Mouse (Mus musculus): Measurements from ENCODE around the gene Slc43a1. TPM values are rescaled to one million over a fixed set of nuclear protein-coding genes. Genes with fewer than 3 reads are reported as not detected.
"Not testable (repeated sequence)": the region's sequence is repeated elsewhere in the genome, so short reads cannot be mapped to it uniquely, and the experiment has no call there.

Slc43a1 gene
- polyA plus RNA-seq, 1 experiment from 2014 or later = 10.2 TPM

DNA sequence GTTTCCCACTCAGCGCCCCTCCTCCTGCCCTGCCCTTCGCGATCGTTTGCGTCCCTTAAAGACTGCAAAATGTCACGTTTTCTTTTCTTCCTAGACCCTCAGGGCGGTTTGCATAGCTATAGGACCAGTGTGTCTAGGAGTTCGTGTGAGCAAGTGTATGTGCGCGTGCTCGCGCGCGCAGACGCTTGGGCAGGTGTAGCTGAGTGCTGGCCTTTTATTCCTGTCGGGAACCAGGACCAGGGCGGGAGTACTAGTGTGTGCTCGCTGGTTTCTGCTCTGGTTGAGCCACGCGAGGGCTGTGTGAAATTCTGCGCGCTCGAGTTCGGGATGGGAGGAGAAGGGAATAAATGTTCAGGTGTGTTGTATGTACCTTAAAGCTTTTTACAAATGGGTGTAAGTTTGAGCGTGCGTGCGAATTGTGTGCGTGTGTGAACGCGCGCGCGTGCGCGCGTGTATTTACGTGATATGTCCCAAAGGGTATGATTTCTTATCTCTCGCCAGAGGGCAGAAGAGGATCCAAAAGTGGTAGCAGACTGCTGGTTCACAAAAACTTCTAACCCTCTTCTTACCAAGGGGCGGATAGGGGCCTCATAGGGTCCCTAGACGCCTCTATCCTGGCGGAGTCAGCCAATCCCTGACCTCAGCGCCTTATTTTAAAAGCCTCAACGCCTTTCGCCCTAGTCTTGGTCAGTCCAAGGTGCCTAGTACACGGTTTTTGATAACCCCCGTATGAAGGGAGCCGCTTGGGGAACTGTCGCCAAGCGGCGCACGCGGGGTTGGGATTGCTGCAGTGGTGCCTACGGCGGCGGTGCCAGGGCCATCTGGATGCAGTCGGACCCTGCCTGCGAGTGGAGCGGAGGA lies 49.0 kb downstream of the Slc43a1 start:
- ATAC-seq (ENCODE audit: low FRiP score, low read depth) = peak; percentile 17
- H3K36me3 ChIP-seq = no peaks in the 10 kb centered on the region
- H3K4me1 ChIP-seq = peaks cover 46% of the 10 kb centered on the region
- no peaks in the 10 kb centered on the region for H3K9me3 ChIP-seq
- H3K27ac ChIP-seq (replicated peaks) = no peak overlapping the region
- peak overlapping the region; percentile 94 for H3K4me2 ChIP-seq (replicated peaks)
- under 1% methylated on average over 58 of the region's 58 CpGs for WGBS
- peak overlapping the region; percentile 62 for H3K4me3 ChIP-seq
- 0 out of 2 replicates have a peak overlapping the region, but pooled peaks have one; percentile 58 for H3K9ac ChIP-seq (replicated peaks)
- H3K27me3 ChIP-seq = peaks cover 82% of the 10 kb centered on the region

DNA sequence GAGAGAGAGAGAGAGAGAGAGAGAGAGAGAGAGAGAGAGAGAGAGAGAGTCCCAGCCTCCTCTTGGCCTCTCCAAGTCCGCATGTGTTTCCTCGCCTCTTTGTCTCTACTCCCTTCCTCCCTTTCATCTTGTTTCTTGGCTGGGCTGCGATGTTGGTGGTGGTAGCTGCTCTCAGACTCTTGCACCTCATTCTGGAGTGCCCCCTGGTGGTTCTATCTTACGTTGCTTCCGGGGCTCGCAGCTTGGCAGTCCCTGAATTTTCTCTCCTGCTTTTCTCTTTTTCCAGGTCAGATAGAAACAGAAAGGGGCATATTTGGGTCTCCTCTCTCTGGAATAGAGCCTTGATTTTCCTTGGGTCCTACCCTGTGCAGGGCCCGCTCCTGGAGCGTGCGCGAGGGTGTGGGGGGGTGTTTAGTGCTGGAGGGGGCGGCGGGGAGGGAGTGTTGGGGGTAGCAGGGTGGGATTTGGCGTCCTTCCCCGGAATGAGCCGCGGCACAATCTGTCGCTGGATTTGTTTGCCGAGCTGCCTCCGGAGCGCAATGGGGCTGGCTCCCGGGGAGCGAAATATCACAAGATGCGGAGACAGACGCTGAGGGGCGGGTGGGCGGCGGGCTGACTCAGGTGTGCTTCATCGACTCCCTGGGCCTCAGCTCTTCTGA lies 50.1 kb downstream of the Slc43a1 start:
- no peak for ATAC-seq (ENCODE audit: low FRiP score, low read depth)
- Histone ChIP-seq H3K9ac (replicated peaks) (peak overlapping the region; percentile 24; the same call in 1 of the 2 replicates), H3K4me3 (peak overlapping the region; percentile 30), H3K9me3 (no peaks in the 10 kb centered on the region), H3K27me3 (peaks cover 70% of the 10 kb centered on the region), H3K27ac (replicated peaks) (no peak overlapping the region), H3K4me2 (replicated peaks) (peak overlapping the region; percentile 94), H3K36me3 (no peaks in the 10 kb centered on the region), H3K4me1 (peaks cover 34% of the 10 kb centered on the region)
- 2% methylated on average over 27 of the region's 28 CpGs for WGBS

DNA sequence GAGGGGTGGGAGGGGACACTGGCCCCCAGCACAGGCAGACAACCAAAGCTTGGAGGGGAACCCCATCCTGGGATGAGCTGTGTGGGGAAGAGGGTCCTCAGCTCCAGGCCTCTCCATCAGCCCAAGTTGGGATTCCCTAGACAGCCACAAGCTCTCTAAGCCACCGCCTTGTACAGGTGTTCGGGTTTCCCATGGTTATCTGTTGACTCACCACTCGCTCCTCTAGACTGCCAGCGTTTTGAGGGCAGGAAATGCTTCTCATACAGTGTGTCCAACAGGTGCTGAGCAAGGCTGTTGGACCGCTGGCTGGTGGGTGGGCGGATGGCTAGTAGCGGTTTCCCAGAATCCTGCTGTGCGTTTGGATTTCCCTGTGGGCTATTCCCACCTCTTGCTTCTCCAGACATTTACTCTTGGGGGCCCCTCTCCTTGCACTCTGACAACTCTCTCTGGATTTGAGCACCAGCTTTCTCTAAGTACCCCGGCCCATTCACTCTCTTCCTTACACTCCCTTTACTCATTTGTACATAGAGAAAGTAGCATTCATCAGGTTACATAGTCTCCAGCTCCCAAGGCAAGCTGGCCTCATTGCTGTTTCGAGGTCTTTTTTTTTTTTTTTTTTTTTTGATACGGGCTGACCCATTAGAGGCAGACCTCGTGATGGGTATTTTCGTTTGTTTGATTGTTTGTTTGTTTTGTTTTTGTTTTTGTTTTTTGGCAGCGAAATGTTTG lies 50.8 kb downstream of the Slc43a1 start:
- H3K9ac ChIP-seq (replicated peaks) = peak overlapping the region; percentile 24; the same call in 1 of the 2 replicates
- H3K4me3 ChIP-seq = peak overlapping the region; percentile 30
- no peaks in the 10 kb centered on the region for H3K9me3 ChIP-seq
- no peak overlapping the region for H3K27ac ChIP-seq (replicated peaks)
- no peaks in the 10 kb centered on the region for H3K36me3 ChIP-seq
- WGBS = 13% methylated on average over 14 of the region's 14 CpGs
- peaks cover 33% of the 10 kb centered on the region for H3K4me1 ChIP-seq
- H3K4me2 ChIP-seq (replicated peaks) = peak overlapping the region; percentile 94
- no peak for ATAC-seq (ENCODE audit: low FRiP score, low read depth)
- peaks cover 63% of the 10 kb centered on the region for H3K27me3 ChIP-seq

DNA sequence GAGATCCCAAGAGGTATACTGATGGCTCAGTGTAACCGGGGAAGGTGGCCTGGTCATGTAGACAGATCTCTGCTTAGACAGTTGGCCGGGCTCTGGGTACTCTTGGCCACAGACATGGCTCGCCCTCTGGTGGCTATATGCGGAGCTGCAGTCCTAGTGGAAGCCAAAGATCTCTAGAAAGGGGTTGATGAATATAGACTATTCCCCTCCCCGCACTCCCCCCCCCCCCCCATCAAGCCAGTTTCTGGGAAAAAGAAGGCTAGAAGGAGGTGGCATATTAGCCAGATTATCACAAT lies 51.3 kb downstream of the Slc43a1 start:
- H3K27me3 ChIP-seq = peaks cover 58% of the 10 kb centered on the region

DNA sequence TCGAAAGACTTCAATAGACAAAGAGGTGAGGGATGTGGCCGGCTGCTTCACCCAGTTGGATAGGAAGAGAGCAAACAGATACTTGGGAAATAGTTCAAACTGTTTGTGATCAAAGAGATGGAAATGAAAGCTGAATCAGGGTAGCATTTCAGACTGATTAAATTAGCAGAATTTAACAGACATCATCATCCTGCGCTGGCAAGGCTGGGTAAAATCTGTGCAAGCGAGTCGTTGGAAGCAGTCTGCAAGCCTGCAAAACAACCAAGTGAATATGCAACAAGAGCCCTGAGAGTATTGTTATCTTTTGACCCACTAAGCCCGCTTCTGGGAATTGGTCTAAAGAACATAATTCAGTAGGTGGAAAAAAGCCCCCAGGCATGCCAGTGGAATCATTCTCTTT lies 54.7 kb downstream of the Slc43a1 start:
- Histone ChIP-seq H3K9me3 (no peaks in the 10 kb centered on the region), H3K4me2 (replicated peaks) (no peak overlapping the region), H3K4me3 (no peak overlapping the region), H3K4me1 (peaks cover 10% of the 10 kb centered on the region; the same call in 1 of the 2 replicates), H3K27ac (replicated peaks) (no peak overlapping the region), H3K27me3 (peaks cover 24% of the 10 kb centered on the region), H3K36me3 (no peaks in the 10 kb centered on the region), H3K9ac (replicated peaks) (no peak overlapping the region)
- 46% methylated on average over 6 of the region's 6 CpGs for WGBS
- no peak for ATAC-seq (ENCODE audit: low FRiP score, low read depth)

More for the DNA sequence above, 51.3 kb downstream of the Slc43a1 start:
- H3K9me3 ChIP-seq = no peaks in the 10 kb centered on the region
- no peaks in the 10 kb centered on the region for H3K36me3 ChIP-seq
- H3K9ac ChIP-seq (replicated peaks) = no peak overlapping the region
- peaks cover 33% of the 10 kb centered on the region for H3K4me1 ChIP-seq
- H3K27ac ChIP-seq (replicated peaks) = no peak overlapping the region
- no peak overlapping the region for H3K4me3 ChIP-seq
- no peak overlapping the region for H3K4me2 ChIP-seq (replicated peaks)
- WGBS = under 1% methylated on average over 5 of the region's 5 CpGs
- no peak for ATAC-seq (ENCODE audit: low FRiP score, low read depth)

DNA sequence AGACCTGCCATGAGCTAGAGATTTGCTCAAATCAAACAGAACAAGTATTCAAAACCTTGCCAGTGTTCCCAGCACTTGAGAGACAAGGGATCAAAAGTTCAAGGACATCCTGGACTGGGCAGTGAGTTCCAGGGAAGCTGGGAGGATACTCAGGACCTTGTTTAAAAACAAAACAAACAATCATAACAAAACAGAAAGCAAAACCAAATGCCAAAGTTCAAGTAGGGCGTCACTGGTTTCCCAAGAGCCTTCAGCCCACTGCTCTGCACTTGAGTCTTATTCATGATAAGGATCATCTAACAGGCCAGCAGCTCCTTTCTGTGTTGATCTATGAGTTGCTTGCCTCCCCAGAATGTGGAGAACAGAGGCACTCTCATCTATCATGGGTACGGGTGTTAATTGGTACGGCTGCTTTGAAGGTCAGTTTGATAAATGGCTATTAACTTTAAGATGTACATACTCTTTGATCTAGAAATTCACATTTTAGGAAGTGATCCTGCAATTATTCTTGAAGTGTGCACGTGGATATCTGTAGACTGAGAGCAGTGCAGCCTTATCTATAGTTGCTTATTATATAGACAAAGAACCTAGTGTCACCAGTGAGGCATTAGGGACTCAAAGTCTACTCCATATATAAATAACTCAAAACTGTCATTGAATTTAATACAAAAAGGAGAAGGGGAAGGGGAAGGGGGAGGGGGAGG lies 57.0 kb downstream of the Slc43a1 start:
- H3K9ac ChIP-seq (replicated peaks) = no peak overlapping the region
- no peaks in the 10 kb centered on the region for H3K36me3 ChIP-seq
- no peak for ATAC-seq (ENCODE audit: low FRiP score, low read depth)
- 81% methylated on average over 4 of the region's 4 CpGs for WGBS
- H3K9me3 ChIP-seq = no peaks in the 10 kb centered on the region
- no peak overlapping the region for H3K27ac ChIP-seq (replicated peaks)
- no peak overlapping the region for H3K4me2 ChIP-seq (replicated peaks)
- no peaks in the 10 kb centered on the region for H3K4me1 ChIP-seq
- no peak overlapping the region for H3K4me3 ChIP-seq
- H3K27me3 ChIP-seq = peaks cover 9% of the 10 kb centered on the region

DNA sequence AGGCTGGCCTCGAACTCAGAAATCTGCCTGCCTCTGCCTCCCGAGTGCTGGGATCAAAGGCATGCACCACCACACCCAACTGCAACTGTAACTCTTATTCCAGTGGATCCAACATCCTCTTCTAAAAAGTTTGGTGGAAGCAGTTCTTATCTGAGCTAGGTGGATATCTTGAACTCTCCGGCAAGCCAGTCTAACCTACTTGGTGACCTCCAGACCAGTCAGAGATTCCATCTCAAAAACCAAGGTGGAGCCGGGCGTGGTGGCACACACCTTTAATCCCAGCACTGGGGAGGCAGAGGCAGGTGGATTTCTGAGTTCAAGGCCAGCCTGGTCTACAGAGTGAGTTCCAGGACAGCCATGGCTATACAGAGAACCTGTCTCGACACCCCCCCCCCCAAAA lies 58.0 kb downstream of the Slc43a1 start:
- H3K27ac ChIP-seq (replicated peaks); H3K4me2 ChIP-seq (replicated peaks); H3K36me3 ChIP-seq; H3K9ac ChIP-seq (replicated peaks); H3K4me1 ChIP-seq; H3K4me3 ChIP-seq; H3K27me3 ChIP-seq; ATAC-seq (ENCODE audit: low FRiP score, low read depth); H3K9me3 ChIP-seq: not testable (repeated sequence)
- WGBS = 88% methylated on average over 6 of the region's 6 CpGs

DNA sequence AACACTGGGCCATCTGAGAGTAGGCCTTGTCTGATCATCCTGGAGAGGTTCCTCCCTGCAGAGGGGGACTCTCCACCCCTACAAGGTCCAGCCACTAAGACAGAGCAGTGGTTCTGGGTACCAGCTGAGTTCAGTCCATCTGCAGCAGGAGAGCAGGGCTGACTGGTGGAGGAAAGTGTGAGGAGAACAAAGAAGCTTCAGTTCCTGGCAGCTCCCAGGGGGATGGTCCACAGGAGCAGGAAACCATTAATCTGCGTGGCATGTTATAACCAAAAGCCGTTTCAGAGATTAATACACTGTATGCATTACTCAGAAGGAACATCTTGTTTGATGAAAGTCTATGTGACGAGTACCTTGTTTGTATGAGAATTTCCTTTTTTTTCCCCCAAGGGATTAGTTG lies 74.1 kb downstream of the Slc43a1 start:
- no peak for ATAC-seq (ENCODE audit: low FRiP score, low read depth)
- Histone ChIP-seq H3K9me3 (no peaks in the 10 kb centered on the region), H3K4me3 (no peak overlapping the region), H3K9ac (replicated peaks) (no peak overlapping the region), H3K4me1 (no peaks in the 10 kb centered on the region), H3K27me3 (no peaks in the 10 kb centered on the region), H3K4me2 (replicated peaks) (no peak overlapping the region), H3K36me3 (no peaks in the 10 kb centered on the region), H3K27ac (replicated peaks) (no peak overlapping the region)
- 77% methylated on average over 3 of the region's 3 CpGs for WGBS

Other genes with a start within 250 kb of the Slc43a1 start
- 47.4 and 47.7 TPM in 2 replicates for gene Ctnnd1, start 188.1 kb upstream of the Slc43a1 start, polyA plus RNA-seq (2016; fragmentation: Nextera tagmentation; extraction: Ambion mirVana)
- gene Btbd18, start 179.8 kb upstream of the Slc43a1 start, polyA plus RNA-seq (2016; fragmentation: Nextera tagmentation; extraction: Ambion mirVana) = 0.26 and 0.31 TPM in 2 replicates
- 367 and 374 TPM in 2 replicates for gene Selenoh, start 168.1 kb upstream of the Slc43a1 start, polyA plus RNA-seq (2016; fragmentation: Nextera tagmentation; extraction: Ambion mirVana)
- gene Gm28635, start 160.8 kb upstream of the Slc43a1 start, polyA plus RNA-seq (2016; fragmentation: Nextera tagmentation; extraction: Ambion mirVana) = not detected in 2 replicates
- 51.8 and 54.8 TPM in 2 replicates for gene Med19, start 160.4 kb upstream of the Slc43a1 start, polyA plus RNA-seq (2016; fragmentation: Nextera tagmentation; extraction: Ambion mirVana)
- gene Tmx2, start 159.7 kb upstream of the Slc43a1 start, polyA plus RNA-seq (2016; fragmentation: Nextera tagmentation; extraction: Ambion mirVana) = 169 and 183 TPM in 2 replicates
- 28.1 and 29.5 TPM in 2 replicates for gene Zdhhc5, start 123.7 kb upstream of the Slc43a1 start, polyA plus RNA-seq (2016; fragmentation: Nextera tagmentation; extraction: Ambion mirVana)
- 42.5 and 45.9 TPM in 2 replicates for gene Clp1, start 111.5 kb upstream of the Slc43a1 start, polyA plus RNA-seq (2016; fragmentation: Nextera tagmentation; extraction: Ambion mirVana)
- gene Ypel4, start 104.8 kb upstream of the Slc43a1 start, polyA plus RNA-seq (2016; fragmentation: Nextera tagmentation; extraction: Ambion mirVana) = 22.5 and 26.3 TPM in 2 replicates
- 9.1 and 10.9 TPM in 2 replicates for gene Gm19426, start 95.2 kb upstream of the Slc43a1 start, polyA plus RNA-seq (2016; fragmentation: Nextera tagmentation; extraction: Ambion mirVana)
- 38.8 and 46.2 TPM in 2 replicates for gene Serping1, start 63.4 kb upstream of the Slc43a1 start, polyA plus RNA-seq (2016; fragmentation: Nextera tagmentation; extraction: Ambion mirVana)
- gene Ube2l6, start 40.0 kb upstream of the Slc43a1 start, polyA plus RNA-seq (2016; fragmentation: Nextera tagmentation; extraction: Ambion mirVana) = 26.6 and 31.2 TPM in 2 replicates
- gene Smtnl1, start 16.2 kb upstream of the Slc43a1 start, polyA plus RNA-seq (2016; fragmentation: Nextera tagmentation; extraction: Ambion mirVana) = 0.13 TPM in 1 of 2 replicates, not detected in the other
- gene Timm10, start 11.9 kb upstream of the Slc43a1 start, polyA plus RNA-seq (2016; fragmentation: Nextera tagmentation; extraction: Ambion mirVana) = 32.7 and 35.8 TPM in 2 replicates
- gene Rtn4rl2, start 47.9 kb downstream of the Slc43a1 start, polyA plus RNA-seq (2016; fragmentation: Nextera tagmentation; extraction: Ambion mirVana) = 4.1 and 5.4 TPM in 2 replicates
- 10.5 and 14.1 TPM in 2 replicates for gene Slc43a3, start 97.7 kb downstream of the Slc43a1 start, polyA plus RNA-seq (2016; fragmentation: Nextera tagmentation; extraction: Ambion mirVana)
- gene Prg2, start 141.6 kb downstream of the Slc43a1 start, polyA plus RNA-seq (2016; fragmentation: Nextera tagmentation; extraction: Ambion mirVana) = not detected in 2 replicates
- gene Prg3, start 149.4 kb downstream of the Slc43a1 start, polyA plus RNA-seq (2016; fragmentation: Nextera tagmentation; extraction: Ambion mirVana) = not detected in 2 replicates
- 261 and 262 TPM in 2 replicates for gene Ssrp1, start 198.4 kb downstream of the Slc43a1 start, polyA plus RNA-seq (2016; fragmentation: Nextera tagmentation; extraction: Ambion mirVana)
- 3.2 and 4.1 TPM in 2 replicates for gene P2rx3, start 198.6 kb downstream of the Slc43a1 start, polyA plus RNA-seq (2016; fragmentation: Nextera tagmentation; extraction: Ambion mirVana)
- gene Tnks1bp1, start 209.2 kb downstream of the Slc43a1 start, polyA plus RNA-seq (2016; fragmentation: Nextera tagmentation; extraction: Ambion mirVana) = 40.3 and 48.0 TPM in 2 replicates